In genomic region chr13:69833416-69833815, GRCm38 (mm10) we compare ENCODE assay signal across 18 mouse cellular contexts.
"Had no signal": no experiment of that assay in that cellular context is flagged by ENCODE, and none has a peak within 500 bp of the region (broad histone marks: within the 10 kb centered on the region; RNA-seq: fewer than 3 reads in every experiment).

No protein-coding gene starts in this region.

- H3K27me3 ChIP-seq: liver, embryonic 13.5 days; liver, embryonic 15.5 days; lung, embryonic 15.5 days; midbrain, embryonic 12.5 days; neural tube, embryonic 12.5 days; stomach, embryonic 15.5 days had no signal

- H3K9me3 ChIP-seq: liver, embryonic 13.5 days; liver, embryonic 15.5 days; lung, embryonic 15.5 days; megakaryocyte, embryonic 14.5 days; midbrain, embryonic 12.5 days; neural tube, embryonic 12.5 days; stomach, embryonic 15.5 days had no signal

- H3K4me3 ChIP-seq: liver, embryonic 13.5 days; liver, embryonic 15.5 days; lung, embryonic 15.5 days; megakaryocyte, embryonic 14.5 days; midbrain, embryonic 12.5 days; neural tube, embryonic 12.5 days; stomach, embryonic 15.5 days had no signal

- H3K4me1 ChIP-seq: liver, embryonic 13.5 days; liver, embryonic 15.5 days; lung, embryonic 15.5 days; megakaryocyte, embryonic 14.5 days; midbrain, embryonic 12.5 days; neural tube, embryonic 12.5 days; stomach, embryonic 15.5 days had no signal

- ATAC-seq: liver, postnatal 0 days; lung, postnatal 0 days had no signal

- DNase-seq: liver, embryonic 13.5 days; liver, postnatal 0 days; lung, adult 2 months; lung, postnatal 14 days; lung, postnatal 36 days; midbrain, embryonic 14.5 days; thymus, adult 2 months; thymus, postnatal 25 days; thymus, postnatal 4 days had no signal

- H3K9ac ChIP-seq: liver, embryonic 13.5 days; liver, embryonic 15.5 days; liver, postnatal 0 days; lung, embryonic 15.5 days; midbrain, embryonic 12.5 days; neural tube, embryonic 12.5 days; stomach, embryonic 15.5 days had no signal

- H3K27ac ChIP-seq: liver, embryonic 13.5 days; liver, embryonic 15.5 days; lung, embryonic 15.5 days; macrophage; midbrain, embryonic 12.5 days; neural tube, embryonic 12.5 days; stomach, embryonic 15.5 days; stomach, postnatal 0 days had no signal

- H3K36me3 ChIP-seq: liver, embryonic 13.5 days; liver, embryonic 15.5 days; lung, embryonic 15.5 days; midbrain, embryonic 12.5 days; neural tube, embryonic 12.5 days; stomach, embryonic 15.5 days had no signal

- H3K4me2 ChIP-seq: liver, embryonic 13.5 days; liver, embryonic 15.5 days; lung, embryonic 15.5 days; midbrain, embryonic 12.5 days; neural tube, embryonic 12.5 days; stomach, embryonic 15.5 days had no signal
